Mouse (Mus musculus) naive thymus-derived CD4-positive, alpha-beta T cell, adult 2 months (primary cell): Measurements from ENCODE around the gene Mpv17l.
"Not testable (repeated sequence)": the region's sequence is repeated elsewhere in the genome, so short reads cannot be mapped to it uniquely, and the experiment has no call there.

Experiments
- DNase-seq: peaks from one replicate; pipeline ENCODE4 v3.0.0-alpha.2; 2011; ENCODE audit warnings: low read depth

Gene Mpv17l

GRCm38 (mm10) chr16:13940139-13940846 lies 37.3 kb downstream of the Mpv17l start:
- DNase-seq, result no peak

- DNase-seq, result no peak
Observed at GRCm38 (mm10) chr16:13940847-13941395, 38.0 kb downstream of the Mpv17l start.

- DNase-seq, result no peak
Observed at GRCm38 (mm10) chr16:13944178-13944577, 41.2 kb downstream of the Mpv17l start.

GRCm38 (mm10) chr16:13944752-13945151 lies 41.8 kb downstream of the Mpv17l start:
- no peak for DNase-seq

- no peak for DNase-seq
Observed at GRCm38 (mm10) chr16:13945153-13945552, 42.2 kb downstream of the Mpv17l start.

- DNase-seq, result no peak
Observed at GRCm38 (mm10) chr16:13946306-13946705, 43.3 kb downstream of the Mpv17l start.

GRCm38 (mm10) chr16:13951245-13951644 lies 48.3 kb downstream of the Mpv17l start:
- DNase-seq, result no peak

GRCm38 (mm10) chr16:13962053-13962452 lies 59.1 kb downstream of the Mpv17l start:
- DNase-seq, result no peak

- no peak for DNase-seq
Observed at GRCm38 (mm10) chr16:13969096-13969495, 66.1 kb downstream of the Mpv17l start.

GRCm38 (mm10) chr16:13972051-13972450 lies 69.1 kb downstream of the Mpv17l start:
- DNase-seq, result no peak

GRCm38 (mm10) chr16:13976358-13976896 lies 73.5 kb downstream of the Mpv17l start:
- DNase-seq, result not testable (repeated sequence)

GRCm38 (mm10) chr16:13977026-13977425 lies 74.1 kb downstream of the Mpv17l start:
- not testable (repeated sequence) for DNase-seq

- not testable (repeated sequence) for DNase-seq
Observed at GRCm38 (mm10) chr16:13981726-13982125, 78.8 kb downstream of the Mpv17l start.

- DNase-seq, result no peak
Observed at GRCm38 (mm10) chr16:13983161-13983560, 80.2 kb downstream of the Mpv17l start.

GRCm38 (mm10) chr16:13986197-13986573 lies 83.2 kb downstream of the Mpv17l start:
- DNase-seq, result no peak

GRCm38 (mm10) chr16:13986574-13987478 lies 83.9 kb downstream of the Mpv17l start, which contains the start of the genes 2900011O08Rik and Ifitm7:
Gene 2900011O08Rik, plus strand, starts transcription at chr16:13986604.
Gene Ifitm7, minus strand, starts transcription at chr16:13986888.
- DNase-seq, result no peak

- DNase-seq, result no peak
Observed at GRCm38 (mm10) chr16:13992518-13993248, 89.7 kb downstream of the Mpv17l start.

- no peak for DNase-seq
Observed at GRCm38 (mm10) chr16:13994076-13994475, 91.1 kb downstream of the Mpv17l start.

- DNase-seq, result no peak
Observed at GRCm38 (mm10) chr16:13994502-13994901, 91.5 kb downstream of the Mpv17l start.
